Mouse (Mus musculus): ENCODE results near the gene Popdc2. TPM values are rescaled to one million over a fixed set of nuclear protein-coding genes. Genes with fewer than 3 reads are reported as not detected.
"Not testable (repeated sequence)": the region's sequence is repeated elsewhere in the genome, so short reads cannot be mapped to it uniquely, and the experiment has no call there.

The Popdc2 gene
- total RNA-seq (2021), result 10 to 100 TPM; 50.3 to 67.8 TPM
- long read RNA-seq, experiment 1, transcript Popdc2-201 (4 exons, 2,169 nt), result major isoform, 25 of 52 reads
- long read RNA-seq, experiment 1, partial matches to known transcripts, result 21 of 52 reads
- long read RNA-seq, experiment 1, other reads (novel, unspliced or antisense), result 6 of 52 reads
- long read RNA-seq, experiment 2, transcript Popdc2-201 (4 exons, 2,169 nt), result major isoform, 31 of 75 reads
- long read RNA-seq, experiment 2, partial matches to known transcripts, result 38 of 75 reads
- long read RNA-seq, experiment 2, other reads (novel, unspliced or antisense), result 6 of 75 reads

DNA sequence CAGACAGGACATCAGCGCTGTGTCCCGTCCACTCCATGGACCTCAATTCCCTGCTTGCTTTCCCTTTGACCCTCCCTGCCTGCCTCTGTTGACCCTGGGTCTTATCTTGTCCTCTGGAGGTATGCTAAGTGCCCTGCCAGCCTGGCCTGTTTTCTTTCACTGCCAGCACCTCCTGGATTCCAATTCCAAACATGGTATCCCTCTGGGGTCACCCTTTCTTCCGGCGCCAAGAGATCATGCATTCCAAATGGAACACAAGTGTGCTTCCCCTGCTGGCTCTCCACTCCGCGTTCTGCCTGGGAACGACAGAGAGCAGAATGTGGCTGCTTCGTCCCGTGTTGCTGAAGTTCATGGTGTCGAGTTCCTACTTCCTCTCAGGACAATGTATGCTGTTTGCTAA lies at the start of gene Popdc2:
TSS of gene Popdc2 (plus strand) at position 277 of the 400 bp plus-strand sequence.
- DNase-seq, result peak; percentile 57

DNA sequence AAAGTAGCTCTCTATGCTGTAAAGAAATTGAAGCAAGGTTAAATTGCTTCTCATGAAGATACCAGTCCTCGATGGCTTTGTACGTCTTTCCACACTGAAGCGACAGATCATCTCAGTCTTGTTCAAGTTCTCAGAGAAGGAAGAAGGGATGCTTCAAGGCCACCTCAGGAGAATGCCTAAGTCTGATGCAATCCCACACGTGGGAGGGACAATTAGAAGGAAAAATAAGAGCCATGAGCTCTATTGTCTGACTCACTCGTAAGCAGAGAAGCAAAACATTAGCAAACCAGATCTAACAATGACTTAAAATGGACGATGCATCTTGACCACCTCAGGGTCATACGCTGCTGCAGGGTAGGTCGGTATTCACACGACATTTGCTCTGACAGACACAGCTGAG lies 43.5 kb upstream of the Popdc2 start:
- no peak for DNase-seq

DNA sequence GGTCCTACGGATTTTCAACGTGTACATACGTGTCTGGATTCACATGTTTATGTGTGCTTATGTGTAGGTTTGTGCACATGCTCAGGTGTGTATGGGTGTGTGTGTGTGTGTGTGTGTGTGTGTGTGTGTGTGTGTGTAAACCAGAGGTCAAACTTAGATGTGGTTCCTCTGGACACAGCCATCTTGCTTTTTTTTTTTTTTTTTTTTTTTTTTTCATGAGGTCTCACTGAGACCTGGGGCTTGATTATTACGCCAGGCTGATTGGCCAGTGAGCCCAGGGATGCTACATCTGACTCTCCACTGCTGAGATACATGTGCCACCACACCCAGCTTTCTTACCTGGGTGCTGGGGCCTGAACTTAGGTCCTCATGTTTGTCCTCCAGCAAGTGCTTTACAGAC lies 42.9 kb upstream of the Popdc2 start:
- no peak for DNase-seq

- DNase-seq, result no peak
Measured at GRCm38 (mm10) chr16:38321452-38321935, 40.5 kb upstream of the Popdc2 start.

GRCm38 (mm10) chr16:38324311-38324710 lies 37.7 kb upstream of the Popdc2 start:
- DNase-seq, result no peak

DNA sequence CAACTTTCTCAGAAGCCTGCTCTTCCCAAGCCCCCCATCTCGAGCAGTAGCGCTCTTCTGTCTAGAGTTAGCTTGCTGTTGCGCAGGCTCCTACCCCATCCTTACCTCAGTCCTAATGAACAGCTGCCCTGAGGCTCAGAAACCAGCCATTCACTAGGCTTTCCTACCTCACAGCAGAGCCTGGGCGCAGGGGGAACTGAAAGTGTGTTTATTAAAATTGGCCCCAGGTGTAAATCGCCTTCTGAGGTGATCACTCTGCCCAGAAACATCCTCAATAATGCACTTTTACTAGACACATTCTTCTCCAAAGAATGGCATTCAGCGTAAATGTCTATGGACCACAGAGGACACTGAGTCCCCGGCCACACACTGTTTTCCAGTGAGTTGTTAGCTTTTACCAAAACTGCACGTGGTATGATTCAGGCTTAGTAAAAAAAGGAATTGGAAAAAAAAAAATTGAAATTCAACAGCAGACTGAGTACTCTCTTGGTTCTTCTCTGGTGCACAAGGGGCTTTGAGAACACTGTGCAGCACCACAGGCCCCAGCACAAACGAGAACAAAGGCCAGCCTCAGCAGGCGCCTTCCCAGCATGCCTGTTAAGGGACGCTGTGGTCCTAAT lies 35.1 kb upstream of the Popdc2 start:
- DNase-seq, result no peak

- DNase-seq, result no peak
Measured at GRCm38 (mm10) chr16:38329340-38329739, 32.7 kb upstream of the Popdc2 start.

DNA sequence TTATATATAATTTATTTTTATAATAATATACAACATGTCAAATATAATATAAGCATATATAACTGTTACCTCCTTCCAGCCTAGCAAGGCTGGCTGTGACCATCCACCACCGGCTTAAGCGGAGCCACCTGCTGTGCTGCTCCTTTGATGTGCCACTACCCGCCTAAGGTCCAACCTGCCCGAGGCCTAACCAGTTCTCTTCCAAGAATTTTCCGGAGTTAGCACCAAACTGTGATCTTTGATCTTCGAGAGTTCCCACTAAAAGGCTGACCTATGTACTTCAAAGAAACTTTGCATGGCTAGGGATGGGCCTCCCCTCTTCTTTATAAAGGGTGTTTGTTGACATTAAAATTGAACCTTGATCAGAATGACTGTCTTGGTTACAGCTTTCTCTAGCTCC lies 27.6 kb upstream of the Popdc2 start:
- no peak for DNase-seq

DNA sequence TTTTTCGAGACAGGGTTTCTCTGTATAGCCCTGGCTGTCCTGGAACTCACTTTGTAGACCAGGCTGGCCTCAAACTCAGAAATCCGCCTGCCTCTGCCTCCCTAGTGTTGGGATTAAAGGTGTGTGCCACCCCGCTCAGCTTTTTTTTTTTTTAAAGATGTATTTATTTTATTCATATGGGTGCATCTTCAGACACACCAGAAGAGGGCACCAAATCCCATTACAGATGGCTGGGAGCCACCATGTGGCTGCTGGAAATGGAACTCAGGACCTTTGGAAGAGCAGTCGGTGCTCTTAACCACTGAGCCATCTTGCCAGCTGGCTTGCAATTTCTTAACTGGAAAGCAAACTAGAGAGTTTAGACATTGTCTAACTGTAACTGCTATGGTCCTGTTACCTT lies 23.9 kb upstream of the Popdc2 start:
- DNase-seq, result not testable (repeated sequence)

DNA sequence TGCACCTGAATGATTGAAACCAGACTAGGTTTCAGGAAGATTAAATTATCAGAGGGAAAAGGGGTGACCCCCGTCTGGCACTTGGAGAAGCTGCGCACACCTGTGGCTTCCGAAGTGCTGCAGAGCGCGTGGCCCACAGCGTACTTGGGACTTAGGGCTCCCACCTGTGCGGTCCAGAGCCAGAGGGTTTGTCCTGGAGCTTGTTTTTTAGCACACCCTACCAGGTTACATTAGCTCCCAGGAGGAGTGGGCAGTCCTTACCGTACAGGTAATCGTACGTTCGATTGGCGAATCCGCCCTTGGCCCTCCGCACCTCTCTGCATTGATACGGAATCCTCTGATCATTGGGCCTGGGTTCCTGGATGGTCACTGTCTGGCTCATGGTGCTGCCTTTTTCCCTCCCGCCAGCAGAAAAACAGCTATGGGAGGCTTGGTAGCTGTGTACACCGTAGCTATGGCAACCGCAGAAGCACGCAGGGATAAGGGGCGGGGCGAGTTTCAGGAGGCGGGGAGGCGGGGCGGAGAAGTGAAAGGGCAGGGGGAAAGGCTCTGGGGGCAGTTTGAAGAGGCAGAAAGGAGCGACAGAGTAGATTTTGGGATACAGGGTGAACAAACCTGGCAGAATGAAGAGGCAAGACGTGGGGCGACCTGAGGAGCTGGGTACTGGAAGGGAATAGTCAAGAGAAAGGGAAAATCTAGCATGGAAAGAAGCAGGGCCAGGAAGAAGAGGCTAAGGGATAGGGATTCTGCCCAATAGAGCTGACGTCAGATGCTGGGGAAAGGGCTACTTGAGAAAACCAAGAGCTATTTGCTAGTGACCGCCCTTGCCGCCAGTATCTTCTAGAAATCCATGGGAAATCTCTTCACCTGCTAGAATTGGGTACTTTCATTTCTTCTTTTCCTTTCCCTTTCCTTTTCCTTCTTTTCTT lies 20.3 kb upstream of the Popdc2 start, which contains the start of gene Maats1:
TSS of gene Maats1 (minus strand) at position 748 of the 929 bp plus-strand sequence.
- peak; percentile 59 for DNase-seq

- DNase-seq, result no peak
Measured at GRCm38 (mm10) chr16:38344941-38345725, 16.9 kb upstream of the Popdc2 start.

- DNase-seq, result peak; percentile 93
Measured at GRCm38 (mm10) chr16:38346529-38347325, 15.3 kb upstream of the Popdc2 start, which contains the start of the genes Cox17 and Gm21987. Gene Cox17 (plus strand): TSS chr16:38346991. Gene Gm21987 (plus strand): TSS chr16:38347040.

GRCm38 (mm10) chr16:38347588-38347987 lies 14.4 kb upstream of the Popdc2 start:
- no peak for DNase-seq

DNA sequence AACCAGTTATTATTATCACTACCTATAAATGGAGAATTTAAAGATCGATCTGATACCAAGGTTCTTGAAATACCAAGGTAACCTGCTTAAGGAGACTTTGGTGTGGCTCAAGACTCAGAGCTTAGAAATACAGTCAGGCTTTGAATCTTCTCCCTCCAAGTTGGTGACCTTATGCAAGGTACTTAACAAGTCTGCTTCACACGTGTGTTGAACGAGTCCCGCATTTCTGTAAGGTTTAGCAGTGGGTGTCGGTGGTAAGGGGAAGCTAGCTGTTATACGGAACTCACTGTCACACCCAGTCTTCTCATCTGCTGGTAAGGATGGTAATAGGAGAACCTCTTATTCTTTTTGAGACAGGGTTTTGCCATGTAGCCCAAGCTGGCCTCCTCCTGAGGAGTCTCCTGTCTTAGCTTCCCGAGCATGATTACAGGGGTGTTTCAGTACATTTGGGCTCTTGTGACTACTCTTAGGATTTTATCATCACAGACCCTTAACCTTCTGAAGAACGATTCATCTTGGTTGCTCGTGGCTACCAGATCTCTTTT lies 13.7 kb upstream of the Popdc2 start:
- DNase-seq, result no peak

GRCm38 (mm10) chr16:38349881-38350280 lies 12.1 kb upstream of the Popdc2 start:
- DNase-seq, result no peak

- no peak for DNase-seq
Measured at GRCm38 (mm10) chr16:38350361-38350855, 11.6 kb upstream of the Popdc2 start.

DNA sequence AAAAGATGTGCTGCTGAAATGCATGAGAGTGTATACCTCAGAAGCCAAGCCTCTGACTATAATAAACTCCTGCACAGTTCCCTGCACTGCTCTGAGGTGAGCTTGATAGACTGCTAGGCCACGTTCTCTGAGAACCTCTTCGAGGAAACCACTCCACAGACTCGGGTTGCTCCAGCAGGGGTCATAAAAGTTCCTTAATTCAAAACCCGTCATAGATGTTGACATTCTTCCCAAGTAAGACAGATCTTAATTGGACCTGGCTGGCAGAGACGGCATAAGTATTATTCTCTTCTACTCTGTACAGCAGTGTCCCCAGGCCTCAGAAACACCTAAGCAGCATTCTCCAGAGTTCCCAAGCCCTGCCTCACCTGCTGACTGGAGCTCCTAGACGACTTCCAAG lies 11.1 kb upstream of the Popdc2 start:
- no peak for DNase-seq

DNA sequence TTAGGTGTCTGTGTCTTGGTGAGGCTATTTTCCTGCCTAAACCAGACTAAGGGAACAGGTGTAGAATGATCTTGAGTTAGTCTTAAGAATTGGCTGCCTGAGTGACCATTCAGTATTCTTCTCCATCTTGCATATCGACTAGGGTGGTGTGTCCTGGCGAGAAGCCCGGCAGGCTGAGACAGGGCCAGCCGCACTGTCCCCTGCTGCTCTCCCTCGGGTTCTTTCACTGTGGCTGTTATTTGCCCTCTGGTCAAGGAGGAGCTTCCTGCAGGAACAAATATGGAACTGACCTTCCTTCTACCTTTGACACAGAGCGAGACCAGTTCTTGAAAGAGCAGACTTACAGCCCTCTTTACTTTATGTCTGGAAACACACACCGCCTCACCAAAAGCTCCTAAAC lies 10.0 kb upstream of the Popdc2 start:
- no peak for DNase-seq

- DNase-seq, result no peak
Measured at GRCm38 (mm10) chr16:38352851-38353250, 9.2 kb upstream of the Popdc2 start.

GRCm38 (mm10) chr16:38353642-38354041 lies 8.4 kb upstream of the Popdc2 start:
- no peak for DNase-seq

Data from gastrocnemius, postnatal 25 days (tissue).